Mouse (Mus musculus) CH12.LX (cell line): ENCODE measurements at regions not wholly inside any gene's neighbourhood (a gene's known extent, or its start where the extent isn't known, plus 50 kb on each side); places are given as distances from the start of the nearest gene placed in this dataset.

ENCODE experiments used
- DNase-seq: peaks from one replicate; pipeline ENCODE4 v3.0.0-alpha.2; 2013; ENCODE audit errors: extremely low read depth
- H3K27ac ChIP-seq: 2 replicates; pipeline ENCODE4 v1.5.1; 2012; ENCODE audit warnings: low read depth, mild to moderate bottlenecking, control low read depth, moderate library complexity; ENCODE audit not compliant: insufficient read depth
- H3K27me3 ChIP-seq: replicated peaks from 2 replicates; pipeline ENCODE3; 2012; ENCODE audit warnings: inconsistent platforms
- H3K36me3 ChIP-seq, 2 experiments: replicated peaks in 1 of 2; 2 replicates each; pipeline versions ENCODE3 to v1.6.1; 2012; ENCODE audit warnings: inconsistent platforms in 1 of 2, low read length in 1 of 2, mild to moderate bottlenecking in 1 of 2, mixed read lengths in 1 of 2, moderate library complexity in 1 of 2; ENCODE audit not compliant: control insufficient read depth in 1 of 2, insufficient read depth in 1 of 2
- H3K4me1 ChIP-seq, 2 experiments: 2 replicates each; pipeline ENCODE4 v1.6.1; 2012; ENCODE audit warnings: inconsistent platforms in 1 of 2, moderate library complexity in 1 of 2; ENCODE audit not compliant: insufficient read depth in 2 of 2, control insufficient read depth in 1 of 2
- H3K4me2 ChIP-seq: 2 replicates; pipeline ENCODE4 v1.6.1; 2012; ENCODE audit warnings: low read depth, mild to moderate bottlenecking, control low read depth; ENCODE audit not compliant: poor library complexity, insufficient read depth, severe bottlenecking
- H3K4me3 ChIP-seq, 3 experiments: fragments of 150-350 bp in 1 of 3; sonication (generic) in 1 of 3; replicated peaks in 1 of 3; 2 replicates each; pipeline versions ENCODE3 to v1.5.1; 2011 to 2012; ENCODE audit warnings: low read depth in 2 of 3, low read length in 2 of 3, mild to moderate bottlenecking in 2 of 3, moderate library complexity in 2 of 3, control low read depth in 1 of 3, improper control_type of control experiment in 1 of 3, inconsistent platforms in 1 of 3, mixed read lengths in 1 of 3; ENCODE audit not compliant: poor library complexity in 1 of 3
- H3K79me2 ChIP-seq: replicated peaks from 2 replicates; pipeline ENCODE4 v1.6.1; 2012; ENCODE audit warnings: mild to moderate bottlenecking, moderate library complexity; ENCODE audit not compliant: control insufficient read depth, poor library complexity, insufficient read depth, severe bottlenecking; ENCODE audit errors: extremely low read depth
- H3K9ac ChIP-seq: 2 replicates; pipeline ENCODE4 v1.6.1; 2012; ENCODE audit warnings: low read depth, mild to moderate bottlenecking, control low read depth, moderate library complexity; ENCODE audit not compliant: insufficient read depth
- H3K9me3 ChIP-seq: replicated peaks from 2 replicates; pipeline ENCODE3; 2012; ENCODE audit warnings: low read length, inconsistent platforms, mixed read lengths
- BHLHE40 ChIP-seq: IDR thresholded peaks from 2 replicates; pipeline ENCODE4 v1.6.1; 2011; ENCODE audit warnings: mild to moderate bottlenecking, low read depth, low read length, improper control_type of control experiment
- CHD2 ChIP-seq: IDR thresholded peaks from 2 replicates; pipeline ENCODE4 v1.6.1; 2011; ENCODE audit warnings: low read length, improper control_type of control experiment
- CTCF ChIP-seq, 2 experiments: IDR thresholded peaks in 1 of 2; conservative IDR thresholded peaks in 1 of 2; 2 replicates each; pipeline ENCODE4 v1.5.1; 2011 to 2012; ENCODE audit warnings: low read depth in 2 of 2, low read length in 2 of 2, improper control_type of control experiment in 1 of 2, inconsistent platforms in 1 of 2, mild to moderate bottlenecking in 1 of 2, moderate library complexity in 1 of 2
- ELF1 ChIP-seq: IDR thresholded peaks from 2 replicates; pipeline ENCODE4 v1.6.1; 2014; ENCODE audit warnings: low read depth, mild to moderate bottlenecking, inconsistent platforms, low read length, improper control_type of control experiment
- ETS1 ChIP-seq: conservative IDR thresholded peaks from 2 replicates; pipeline ENCODE4 v1.6.1; 2012; ENCODE audit warnings: low read depth, mild to moderate bottlenecking, inconsistent platforms, low read length, improper control_type of control experiment, moderate library complexity
- GABPA ChIP-seq: IDR thresholded peaks from 2 replicates; pipeline ENCODE4 v1.6.1; 2012; ENCODE audit warnings: low read depth, low read length, improper control_type of control experiment, inconsistent platforms; ENCODE audit not compliant: insufficient replicate concordance
- JUND ChIP-seq: conservative IDR thresholded peaks from 2 replicates; pipeline ENCODE4 v1.6.1; 2011; ENCODE audit warnings: low read depth, low read length, improper control_type of control experiment
- MAFK ChIP-seq: IDR thresholded peaks from 2 replicates; pipeline ENCODE4 v1.6.1; 2011; ENCODE audit warnings: low read length, improper control_type of control experiment; ENCODE audit not compliant: insufficient replicate concordance
- MAX ChIP-seq: IDR thresholded peaks from 2 replicates; pipeline ENCODE4 v1.6.1; 2011; ENCODE audit warnings: low read length, improper control_type of control experiment
- MAZ ChIP-seq: IDR thresholded peaks from 2 replicates; pipeline ENCODE4 v1.6.1; 2012; ENCODE audit warnings: low read depth, mild to moderate bottlenecking, inconsistent platforms, low read length, improper control_type of control experiment, moderate library complexity
- MYC ChIP-seq: IDR thresholded peaks from 2 replicates; pipeline ENCODE4 v1.6.1; 2011; ENCODE audit warnings: low read depth, mild to moderate bottlenecking, improper control_type of control experiment, low read length
- NRF1 ChIP-seq: IDR thresholded peaks from 2 replicates; pipeline ENCODE4 v1.6.1; 2014; ENCODE audit warnings: low read depth, mild to moderate bottlenecking, inconsistent platforms, low read length, improper control_type of control experiment, moderate library complexity
- RAD21 ChIP-seq: IDR thresholded peaks from 2 replicates; pipeline ENCODE4 v1.6.1; 2011; ENCODE audit warnings: low read depth, mild to moderate bottlenecking, low read length, improper control_type of control experiment, moderate library complexity
- RCOR1 ChIP-seq: conservative IDR thresholded peaks from 2 replicates; pipeline ENCODE4 v1.6.1; 2012; ENCODE audit warnings: low read depth, mild to moderate bottlenecking, inconsistent platforms, low read length, improper control_type of control experiment
- SMC3 ChIP-seq: IDR thresholded peaks from 2 replicates; pipeline ENCODE4 v1.6.1; 2011; ENCODE audit warnings: low read depth, low read length, improper control_type of control experiment
- TCF12 ChIP-seq: IDR thresholded peaks from 2 replicates; pipeline ENCODE4 v1.6.1; 2014; ENCODE audit warnings: low read depth, mild to moderate bottlenecking, inconsistent platforms, low read length, improper control_type of control experiment
- UBTF ChIP-seq: IDR thresholded peaks from 2 replicates; pipeline ENCODE4 v1.6.1; 2012; ENCODE audit warnings: low read depth, mild to moderate bottlenecking, inconsistent platforms, low read length, improper control_type of control experiment, moderate library complexity
- USF1 ChIP-seq: IDR thresholded peaks from 2 replicates; pipeline ENCODE4 v1.6.1; 2014; ENCODE audit warnings: low read depth, mild to moderate bottlenecking, inconsistent platforms, low read length, improper control_type of control experiment
- USF2 ChIP-seq: conservative IDR thresholded peaks from 2 replicates; pipeline ENCODE4 v1.6.1; 2011; ENCODE audit warnings: low read depth, low read length, improper control_type of control experiment
- ZKSCAN1 ChIP-seq: IDR thresholded peaks from 2 replicates; pipeline ENCODE4 v1.6.1; 2012; ENCODE audit warnings: low read depth, inconsistent platforms, low read length, improper control_type of control experiment, borderline replicate concordance
- ZMIZ1 ChIP-seq: IDR thresholded peaks from 2 replicates; pipeline ENCODE4 v1.6.1; 2012; ENCODE audit warnings: low read depth, mild to moderate bottlenecking, inconsistent platforms, low read length, improper control_type of control experiment
- ZNF384 ChIP-seq: IDR thresholded peaks from 2 replicates; pipeline ENCODE4 v1.6.1; 2012; ENCODE audit warnings: low read depth, low read length, improper control_type of control experiment, inconsistent platforms
- dilution Hi-C: fragments of 300-500 bp; cut with MboI; formaldehyde crosslinking; loops from 2 replicates; pipeline ENCODE4 v1.14.3; 2020; ENCODE audit warnings: low sequenced_read_pairs; ENCODE audit not compliant: extremely low pct_unique_long_range_greater_than_20kb, extremely low pct_ligation_motif_present
- in situ Hi-C: fragments of 300-500 bp; cut with MboI; formaldehyde crosslinking; loops from 3 replicates; pipeline ENCODE4 v1.14.3; 2019; ENCODE audit warnings: low sequenced_read_pairs, low pct_ligation_motif_present, low pct_unique_long_range_greater_than_20kb, mixed read lengths

GRCm38 (mm10) chr4:30983611-30984010 is 980.3 kb upstream of the Map3k7 start:
- Histone ChIP-seq H3K4me2 (no peak overlapping the region), H3K9me3 (peaks cover 18% of the 10 kb centered on the region), H3K36me3 (no peaks in the 10 kb centered on the region), H3K4me1 (no peaks in the 10 kb centered on the region), H3K27ac (no peak overlapping the region), H3K79me2 (no peaks in the 10 kb centered on the region), H3K4me3 (no peak overlapping the region), H3K27me3 (no peaks in the 10 kb centered on the region), H3K9ac (no peak overlapping the region)
- in situ Hi-C loops, result no loop called here
- dilution Hi-C loops, result no loop called here
- DNase-seq, result no peak
- no peak for TF ChIP-seq TCF12
- no peak for TF ChIP-seq USF2
- no peak for TF ChIP-seq NRF1
- no peak for TF ChIP-seq MYC
- TF ChIP-seq SMC3, result no peak
- no peak for TF ChIP-seq ZMIZ1
- TF ChIP-seq GABPA, result no peak
- no peak for TF ChIP-seq UBTF
- TF ChIP-seq ETS1, result no peak
- TF ChIP-seq CHD2, result no peak
- TF ChIP-seq JUND, result no peak
- no peak for TF ChIP-seq ELF1
- TF ChIP-seq USF1, result no peak
- no peak for TF ChIP-seq CTCF (conservative IDR thresholded peaks at IDR 0.05 in 1 of 2, IDR thresholded peaks at IDR 0.05 in 1 of 2; ENCODE audit: low read depth in 2 of 2, low read length in 2 of 2)
- TF ChIP-seq ZKSCAN1, result no peak
- no peak for TF ChIP-seq RCOR1

- in situ Hi-C loops (no loop called here), dilution Hi-C loops (no loop called here)
- Histone ChIP-seq H3K79me2 (no peaks in the 10 kb centered on the region), H3K36me3 (no peaks in the 10 kb centered on the region), H3K4me3 (no peak overlapping the region), H3K4me2 (no peak overlapping the region), H3K4me1 (no peaks in the 10 kb centered on the region), H3K27ac (no peak overlapping the region), H3K27me3 (no peaks in the 10 kb centered on the region), H3K9me3 (peaks cover 23% of the 10 kb centered on the region), H3K9ac (no peak overlapping the region)
- DNase-seq, result no peak
- TF ChIP-seq ZKSCAN1 (no peak), TCF12 (no peak), MAX (no peak), MAZ (no peak), CTCF (conservative IDR thresholded peaks at IDR 0.05 in 1 of 2, IDR thresholded peaks at IDR 0.05 in 1 of 2; ENCODE audit: low read depth in 2 of 2, low read length in 2 of 2) (no peak), BHLHE40 (no peak), RAD21 (no peak), ETS1 (no peak), ZNF384 (no peak), MAFK (no peak)
These were observed 951.9 kb upstream of the Map3k7 start for GRCm38 (mm10) chr4:31012006-31012405.
